Mouse (Mus musculus): Measurements from ENCODE around the gene Plscr3. TPM values are rescaled to one million over a fixed set of nuclear protein-coding genes. Genes with fewer than 3 reads are reported as not detected.

The Plscr3 gene
- total and polyA plus RNA-seq, 3 experiments = 2.5 to 15.3 (median 2.9) TPM

GRCm38 (mm10) chr11:69822080-69822479 lies 24.1 kb upstream of the Plscr3 start, which contains the start of gene Spem1:
Spem1 (minus strand) TSS chr11:69822180.
- Histone ChIP-seq H3K4me2 (ENCODE audit: insufficient read depth, low read depth, poor library complexity, severe bottlenecking) (no peak within 1 kb of the TSS), H3K9me3 (replicated peaks; ENCODE audit: low read length) (peaks cover 8% of the 10 kb centered on the region), H3K4me3 (replicated peaks in 1 of 3; ENCODE audit: low read depth in 2 of 3, low read length in 2 of 3, poor library complexity in 1 of 3) (no peak within 1 kb of the TSS), H3K4me1 (ENCODE audit: control insufficient read depth in 1 of 2, insufficient read depth in 2 of 2) (peaks cover 0 to 3% of the 10 kb centered on the region in 2 experiments; a peak in 1 of 4 replicates), H3K79me2 (replicated peaks; ENCODE audit: control insufficient read depth, extremely low read depth, insufficient read depth, poor library complexity, severe bottlenecking) (no peaks in the 10 kb centered on the region), H3K36me3 (replicated peaks in 1 of 2; ENCODE audit: control insufficient read depth in 1 of 2, insufficient read depth in 1 of 2, low read length in 1 of 2) (peaks cover 0 to 3% of the 10 kb centered on the region in 2 experiments), H3K27me3 (replicated peaks) (peaks cover 45% of the 10 kb centered on the region), H3K27ac (ENCODE audit: insufficient read depth, low read depth) (no peak within 1 kb of the TSS), H3K9ac (ENCODE audit: insufficient read depth, low read depth) (no peak within 1 kb of the TSS)
- dilution Hi-C loops (cut with MboI; ENCODE audit: extremely low pct_ligation_motif_present, extremely low pct_unique_long_range_greater_than_20kb, low sequenced_read_pairs) = no loop called here
- DNase-seq (ENCODE audit: extremely low read depth) = no peak
- in situ Hi-C loops (cut with MboI; ENCODE audit: low pct_ligation_motif_present, low pct_unique_long_range_greater_than_20kb, low sequenced_read_pairs) = no loop called here
- TF ChIP-seq USF2 (conservative IDR thresholded peaks at IDR 0.05; ENCODE audit: low read depth, low read length) (no peak), MEF2A (IDR thresholded peaks at IDR 0.05; ENCODE audit: borderline replicate concordance, low read depth, low read length) (no peak), UBTF (IDR thresholded peaks at IDR 0.05; ENCODE audit: low read depth, low read length) (no peak), SIN3A (IDR thresholded peaks at IDR 0.05; ENCODE audit: low read length) (no peak)

GRCm38 (mm10) chr11:69823456-69823855 lies 22.7 kb upstream of the Plscr3 start:
- in situ Hi-C loops (cut with MboI; ENCODE audit: low pct_ligation_motif_present, low pct_unique_long_range_greater_than_20kb, low sequenced_read_pairs) (no loop called here), dilution Hi-C loops (cut with MboI; ENCODE audit: extremely low pct_ligation_motif_present, extremely low pct_unique_long_range_greater_than_20kb, low sequenced_read_pairs) (no loop called here)
- DNase-seq (ENCODE audit: extremely low read depth) = no peak
- Histone ChIP-seq H3K9ac (ENCODE audit: insufficient read depth, low read depth) (no peak overlapping the region), H3K4me2 (ENCODE audit: insufficient read depth, low read depth, poor library complexity, severe bottlenecking) (no peak overlapping the region), H3K79me2 (replicated peaks; ENCODE audit: control insufficient read depth, extremely low read depth, insufficient read depth, poor library complexity, severe bottlenecking) (no peaks in the 10 kb centered on the region), H3K27ac (ENCODE audit: insufficient read depth, low read depth) (no peak overlapping the region), H3K9me3 (replicated peaks; ENCODE audit: low read length) (peaks cover 10% of the 10 kb centered on the region), H3K4me1 (ENCODE audit: control insufficient read depth in 1 of 2, insufficient read depth in 2 of 2) (peaks cover 0 to 3% of the 10 kb centered on the region in 2 experiments; a peak in 1 of 4 replicates), H3K4me3 (replicated peaks in 1 of 3; ENCODE audit: low read depth in 2 of 3, low read length in 2 of 3, poor library complexity in 1 of 3) (no peak overlapping the region), H3K27me3 (replicated peaks) (peaks cover 33% of the 10 kb centered on the region), H3K36me3 (replicated peaks in 1 of 2; ENCODE audit: control insufficient read depth in 1 of 2, insufficient read depth in 1 of 2, low read length in 1 of 2) (peaks cover 0 to 3% of the 10 kb centered on the region in 2 experiments)
- no peak for TF ChIP-seq GABPA (IDR thresholded peaks at IDR 0.05; ENCODE audit: insufficient replicate concordance, low read depth, low read length)
- TF ChIP-seq PAX5 (IDR thresholded peaks at IDR 0.05; ENCODE audit: low read length) = no peak
- no peak for TF ChIP-seq E2F4 (IDR thresholded peaks at IDR 0.05; ENCODE audit: insufficient replicate concordance, low read depth, low read length)
- TF ChIP-seq NRF1 (IDR thresholded peaks at IDR 0.05; ENCODE audit: low read depth, low read length) = no peak
- no peak for TF ChIP-seq ELF1 (IDR thresholded peaks at IDR 0.05; ENCODE audit: low read depth, low read length)
- no peak for TF ChIP-seq MEF2A (IDR thresholded peaks at IDR 0.05; ENCODE audit: borderline replicate concordance, low read depth, low read length)
- TF ChIP-seq MAFK (IDR thresholded peaks at IDR 0.05; ENCODE audit: insufficient replicate concordance, low read length) = no peak
- TF ChIP-seq TCF12 (IDR thresholded peaks at IDR 0.05; ENCODE audit: low read depth, low read length) = no peak
- TF ChIP-seq IRF4 (IDR thresholded peaks at IDR 0.05; ENCODE audit: low read depth, low read length) = no peak
- no peak for TF ChIP-seq MAZ (IDR thresholded peaks at IDR 0.05; ENCODE audit: low read depth, low read length)
- TF ChIP-seq SIN3A (IDR thresholded peaks at IDR 0.05; ENCODE audit: low read length) = no peak
- no peak for TF ChIP-seq TBP (conservative IDR thresholded peaks at IDR 0.05; ENCODE audit: low read depth, low read length)
- TF ChIP-seq MAX (IDR thresholded peaks at IDR 0.05; ENCODE audit: low read length) = no peak
- TF ChIP-seq ZKSCAN1 (IDR thresholded peaks at IDR 0.05; ENCODE audit: borderline replicate concordance, low read depth, low read length) = no peak
- TF ChIP-seq HCFC1 (IDR thresholded peaks at IDR 0.05; ENCODE audit: low read depth, low read length) = no peak
